Mouse (Mus musculus): ENCODE data around the gene Med12l.

Med12l gene

GRCm38 (mm10) chr3:59321278-59321876 lies 315.8 kb downstream of the Med12l start:
- DNase-seq (ENCODE audit: low spot score) = no peak

GRCm38 (mm10) chr3:59328526-59328925 lies 322.9 kb downstream of the Med12l start:
- DNase-seq (ENCODE audit: low spot score) = no peak

- DNase-seq (ENCODE audit: low spot score) = no peak
Measured at GRCm38 (mm10) chr3:59341647-59342427, 336.2 kb downstream of the Med12l start.

- DNase-seq (ENCODE audit: low spot score) = no peak
Measured at GRCm38 (mm10) chr3:59343026-59343425, 337.4 kb downstream of the Med12l start.

- DNase-seq (ENCODE audit: low spot score) = no peak
Measured at GRCm38 (mm10) chr3:59344065-59344905, 338.7 kb downstream of the Med12l start, which contains the start of gene Igsf10. Gene Igsf10 (minus strand): TSS chr3:59344394.

GRCm38 (mm10) chr3:59351768-59352167 lies 346.1 kb downstream of the Med12l start:
- no peak for DNase-seq (ENCODE audit: low spot score)

- no peak for DNase-seq (ENCODE audit: low spot score)
Measured at GRCm38 (mm10) chr3:59354156-59354555, 348.5 kb downstream of the Med12l start.

GRCm38 (mm10) chr3:59360102-59360501 lies 354.5 kb downstream of the Med12l start:
- DNase-seq (ENCODE audit: low spot score) = no peak

- no peak for DNase-seq (ENCODE audit: low spot score)
Measured at GRCm38 (mm10) chr3:59361895-59362294, 356.3 kb downstream of the Med12l start.
